Mouse (Mus musculus) heart, postnatal 14 days (tissue): ENCODE results near the gene Ccdc62. TPM values are rescaled to one million over a fixed set of nuclear protein-coding genes. Genes with fewer than 3 reads are reported as not detected.
A peak's percentile ranks its signal among the peaks of the same experiment; 100 is the strongest.

Experiments used
- DNase-seq, 2 experiments: peaks; one replicate each; pipeline ENCODE4 v3.0.0; 2021 to 2022
- intact Hi-C: fragments of 180-260 bp; cut with DNase I; formaldehyde crosslinking; loops from one replicate; pipeline ENCODE4 v1.15.1; 2025
- total RNA-seq, 2 experiments: library from RNA; stranded (reverse); gene quantifications; 2 replicates each; pipeline ENCODE4 v1.2.3; 2021

Gene Ccdc62
- total RNA-seq, 2 experiments from 2014 or later: 1.7 to 2.2 TPM

- DNase-seq: peak in 1 of 2 experiments; percentile 31
- intact Hi-C loops: no loop called here
Observed at GRCm38 (mm10) chr5:123933957-123934591, 3.6 kb downstream of the Ccdc62 start.

GRCm38 (mm10) chr5:123935931-123936330 lies 5.5 kb downstream of the Ccdc62 start:
- no peak for DNase-seq
- intact Hi-C loops: no loop called here

- intact Hi-C loops: no loop called here
- no peak for DNase-seq
Observed at GRCm38 (mm10) chr5:123938479-123938878, 8.0 kb downstream of the Ccdc62 start.

- peak in 1 of 2 experiments; percentile 23 for DNase-seq
- intact Hi-C loops: loop anchor here (2.0 kb wide), 1 partner anchor 138 kb away; no protein-coding TSS in a partner anchor
Observed at GRCm38 (mm10) chr5:123946546-123946945, 16.1 kb downstream of the Ccdc62 start.

DNA sequence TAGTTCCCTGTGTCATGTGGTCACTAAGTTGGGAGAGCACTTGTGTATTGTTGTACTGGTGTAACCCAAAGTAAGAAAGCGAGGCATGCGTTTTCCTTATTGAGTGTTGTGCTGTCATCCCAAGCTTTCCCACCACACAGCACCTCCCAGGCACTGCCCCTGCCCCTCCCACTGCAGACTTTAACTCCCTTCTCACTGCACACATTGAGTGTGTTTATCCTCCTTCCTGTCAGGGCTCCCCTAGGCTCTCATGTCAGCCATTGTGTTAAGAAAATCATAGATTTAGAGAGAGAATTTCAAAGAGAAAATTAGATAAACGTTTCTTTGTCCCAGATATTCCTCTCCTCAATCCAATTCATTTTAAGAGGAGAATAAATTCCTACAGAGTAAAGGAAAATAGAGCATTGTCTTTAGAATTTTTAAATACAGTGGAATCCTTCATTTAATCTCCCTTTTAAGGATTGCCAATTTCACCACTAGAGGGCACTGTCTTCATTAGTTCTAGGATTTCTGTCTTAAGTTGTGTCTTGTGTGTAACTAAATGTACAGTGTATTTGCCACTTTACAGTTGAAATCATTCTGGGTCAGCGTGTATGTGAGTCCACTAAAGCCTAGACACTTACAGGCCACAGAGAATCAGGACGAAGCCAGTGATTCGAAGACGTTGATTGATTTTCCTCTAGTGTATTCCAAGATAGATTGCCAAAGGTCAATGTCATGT lies 16.7 kb downstream of the Ccdc62 start:
- DNase-seq: peak in 1 of 2 experiments; percentile 58
- intact Hi-C loops: loop anchor here (1.0 to 2.0 kb wide), 2 partner anchors 45 to 138 kb away; no protein-coding TSS in a partner anchor

DNA sequence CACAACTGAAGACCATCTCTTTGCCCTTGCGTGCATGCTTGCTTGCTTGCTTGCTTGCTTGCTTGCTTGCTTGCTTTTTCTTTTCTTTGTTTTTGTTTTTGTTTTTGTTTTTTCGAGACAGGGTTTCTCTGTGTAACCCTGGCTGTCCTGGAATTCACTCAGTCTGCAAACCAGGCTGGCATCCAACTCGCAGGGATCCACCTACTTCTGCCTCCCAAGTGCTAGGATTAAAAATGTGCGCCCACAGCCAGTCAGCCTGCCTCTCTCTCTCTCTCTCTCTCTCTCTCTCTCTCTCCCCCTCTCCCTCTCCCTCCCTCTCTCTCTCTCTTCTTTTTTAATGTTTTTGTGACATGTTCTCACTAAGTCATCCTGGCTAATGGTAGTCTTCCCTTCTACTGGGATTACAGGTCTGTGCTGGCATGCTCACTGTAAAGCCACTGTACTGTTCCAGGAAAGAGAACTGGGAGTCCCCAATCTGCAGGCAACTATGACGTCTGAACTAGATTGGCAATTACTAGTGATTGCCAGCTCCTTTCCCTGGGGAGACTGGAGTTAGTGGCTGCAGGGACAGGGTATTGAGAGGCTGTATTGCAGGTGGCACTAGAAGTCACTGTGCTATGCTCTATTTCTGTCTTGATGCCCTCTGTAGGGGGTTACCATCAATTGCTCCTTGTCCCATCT lies 22.0 kb downstream of the Ccdc62 start:
- intact Hi-C loops: no loop called here
- no peak for DNase-seq

- intact Hi-C loops: no loop called here
- no peak for DNase-seq
Observed at GRCm38 (mm10) chr5:123957213-123957612, 26.7 kb downstream of the Ccdc62 start.

- intact Hi-C loops: no loop called here
- DNase-seq: no peak
Observed at GRCm38 (mm10) chr5:123959018-123959417, 28.5 kb downstream of the Ccdc62 start.

DNA sequence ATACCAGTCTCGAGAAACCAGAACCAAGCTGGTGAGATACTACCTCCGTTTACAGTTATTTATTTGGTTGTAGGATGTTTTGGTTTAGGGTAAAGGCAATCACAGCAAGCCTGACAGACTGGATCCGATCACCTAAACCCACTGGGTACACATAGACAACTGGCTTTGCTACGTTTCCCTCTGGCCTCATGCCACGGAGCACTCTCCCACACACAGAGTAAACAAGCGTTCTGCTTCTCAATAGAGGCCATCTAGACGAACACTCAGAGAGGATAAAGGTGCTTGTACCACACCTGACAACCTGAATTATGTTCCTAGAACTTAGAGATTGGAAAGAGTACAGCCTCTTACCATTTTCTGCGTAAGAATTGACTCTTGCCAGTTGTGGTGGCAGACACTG lies 29.6 kb downstream of the Ccdc62 start:
- DNase-seq: no peak
- intact Hi-C loops: no loop called here

- intact Hi-C loops: no loop called here
- no peak for DNase-seq
Observed at GRCm38 (mm10) chr5:123961046-123961445, 30.6 kb downstream of the Ccdc62 start.

- intact Hi-C loops: no loop called here
- no peak for DNase-seq
Observed at GRCm38 (mm10) chr5:123964208-123964607, 33.7 kb downstream of the Ccdc62 start.

DNA sequence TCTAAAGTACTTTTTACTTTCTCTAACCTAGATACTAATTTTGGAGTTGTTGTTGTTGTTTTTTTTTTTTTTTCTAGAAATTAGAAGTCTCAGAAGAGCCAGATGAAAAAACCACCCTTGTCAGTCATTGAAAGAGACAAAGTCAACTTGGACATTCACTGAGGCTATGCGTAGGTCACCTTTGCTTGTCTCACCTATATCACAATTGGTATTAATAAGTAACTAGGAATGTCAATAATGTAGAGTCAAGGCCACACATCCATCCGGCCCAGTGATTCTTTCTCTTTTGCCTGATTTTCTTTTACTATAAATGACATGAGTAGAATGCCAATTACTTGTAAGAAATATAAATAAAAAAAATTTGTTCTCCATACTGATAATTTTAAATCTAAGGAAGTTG lies 36.3 kb downstream of the Ccdc62 start:
- intact Hi-C loops: no loop called here
- no peak for DNase-seq

- intact Hi-C loops: no loop called here
- DNase-seq: no peak
Observed at GRCm38 (mm10) chr5:123968468-123968867, 38.0 kb downstream of the Ccdc62 start.

- no peak for DNase-seq
- intact Hi-C loops: no loop called here
Observed at GRCm38 (mm10) chr5:123969216-123969615, 38.7 kb downstream of the Ccdc62 start.

DNA sequence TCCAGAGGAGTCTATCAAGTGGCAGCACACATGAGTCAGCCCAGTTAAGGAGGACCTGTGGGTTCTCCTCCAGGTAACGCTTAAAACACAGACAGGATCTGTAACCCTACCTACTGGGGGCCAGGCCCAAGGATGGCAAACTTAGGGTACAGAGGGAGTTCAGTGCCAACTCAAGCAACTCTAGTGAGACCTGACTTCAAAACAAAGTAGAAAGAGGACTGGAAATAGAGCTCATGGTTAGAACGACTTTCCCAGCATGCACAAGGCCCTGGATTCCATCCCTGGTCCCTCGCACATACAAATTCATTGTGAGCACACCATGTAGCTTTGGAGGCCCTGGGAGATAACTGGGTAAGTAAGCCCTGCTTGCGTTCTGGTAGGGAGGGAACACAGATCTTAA lies 40.1 kb downstream of the Ccdc62 start:
- intact Hi-C loops: no loop called here

GRCm38 (mm10) chr5:123972453-123972852 lies 42.0 kb downstream of the Ccdc62 start:
- DNase-seq: no peak
- intact Hi-C loops: loop anchor here (2.0 kb wide), 1 partner anchor 24 kb away; no protein-coding TSS in a partner anchor

More for the DNA sequence above, 40.1 kb downstream of the Ccdc62 start:
- no peak for DNase-seq

- DNase-seq: peak; percentile 81 to 83
- intact Hi-C loops: loop anchor here (2.0 kb wide), 2 partner anchors 19 to 25 kb away; no protein-coding TSS in a partner anchor
Observed at GRCm38 (mm10) chr5:123973299-123974178, 43.1 kb downstream of the Ccdc62 start, which contains the start of gene Hip1r. Gene Hip1r (plus strand): TSS chr5:123973628.

GRCm38 (mm10) chr5:123974179-123974485 lies 43.7 kb downstream of the Ccdc62 start:
- peak; percentile 43 to 47 for DNase-seq
- intact Hi-C loops: loop anchor here (2.0 kb wide), 1 partner anchor 19 kb away; no protein-coding TSS in a partner anchor

GRCm38 (mm10) chr5:123974616-123975111 lies 44.2 kb downstream of the Ccdc62 start:
- no peak for DNase-seq
- intact Hi-C loops: loop anchor here (2.0 kb wide), 1 partner anchor 18 kb away; no protein-coding TSS in a partner anchor

GRCm38 (mm10) chr5:123975668-123976180 lies 45.2 kb downstream of the Ccdc62 start:
- peak in 1 of 2 experiments; percentile 9 for DNase-seq
- intact Hi-C loops: loop anchor here (2.0 kb wide), 1 partner anchor 17 kb away; no protein-coding TSS in a partner anchor
